Mouse (Mus musculus) lung, adult 18-20 months (tissue): ENCODE data around the gene Card10.

Experiments
- DNase-seq, 2 experiments: peaks; one replicate each; pipeline ENCODE4 v3.0.0; 2022; ENCODE audit warnings: mixed read lengths in 2 of 2

Card10 gene

DNA sequence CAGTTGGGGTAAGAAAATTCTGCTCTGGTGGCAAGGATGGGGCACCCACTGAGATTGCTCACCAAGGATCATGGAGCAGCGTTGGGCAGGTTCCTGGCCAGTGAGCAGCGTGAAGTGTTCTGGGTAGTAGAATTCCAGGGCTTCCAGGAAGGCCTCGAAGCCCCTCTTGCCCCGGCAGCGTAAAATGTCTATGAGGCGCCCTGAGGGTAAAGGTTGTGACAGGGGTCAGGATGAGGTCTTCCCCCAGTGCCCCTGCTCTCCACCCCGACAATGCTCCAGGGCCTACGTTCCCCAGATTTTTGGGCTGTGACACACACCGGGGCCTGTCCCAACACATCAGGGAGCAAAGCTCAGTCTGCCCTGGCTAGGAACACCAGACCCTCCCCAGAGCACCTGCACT is 1.3 kb downstream of the Card10 start:
- DNase-seq, result no peak

DNA sequence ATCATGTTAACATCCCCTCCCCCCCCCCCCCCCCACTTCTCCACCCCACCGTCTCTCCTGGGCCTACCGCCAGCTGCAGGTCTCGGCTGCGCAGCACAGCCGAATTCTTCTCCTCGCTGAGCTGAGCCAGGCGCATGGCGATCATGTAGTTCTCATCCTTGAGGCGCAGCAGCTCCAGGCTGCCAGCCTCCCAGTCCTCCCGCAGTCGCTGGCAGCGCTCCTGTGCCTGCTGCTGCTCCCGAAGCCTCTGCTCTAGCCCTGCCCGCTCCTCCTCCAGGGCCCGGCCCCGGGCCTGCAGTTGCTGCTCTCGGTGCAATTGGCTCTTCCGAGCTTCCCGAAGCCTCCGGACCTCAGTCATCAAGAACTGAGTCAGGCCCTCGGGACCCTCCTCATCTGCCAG is 3.8 kb downstream of the Card10 start:
- DNase-seq, result peak in 1 of 2 experiments; percentile 7

DNA sequence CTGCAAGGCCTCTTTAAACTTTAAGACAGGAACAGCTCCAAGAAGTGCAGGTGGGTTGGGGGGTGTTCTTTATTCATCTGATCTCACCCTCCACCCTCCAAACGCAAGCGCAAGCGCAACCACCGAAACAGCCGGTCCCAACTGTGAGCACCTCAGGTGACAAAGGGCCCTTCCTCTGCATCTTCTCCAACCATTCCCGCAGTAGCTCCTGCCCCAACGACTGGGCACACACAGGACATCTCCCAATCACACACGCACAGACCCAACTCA is 5.8 kb downstream of the Card10 start:
- DNase-seq, result no peak

- DNase-seq, result peak in 1 of 2 experiments; percentile 44
These were observed 6.4 kb downstream of the Card10 start for GRCm38 (mm10) chr15:78796196-78797059.

GRCm38 (mm10) chr15:78790990-78791389 is 11.9 kb downstream of the Card10 start:
- DNase-seq, result no peak

GRCm38 (mm10) chr15:78790451-78790850 is 12.4 kb downstream of the Card10 start:
- peak; percentile 66 to 68 for DNase-seq

GRCm38 (mm10) chr15:78789721-78790323 is 13.0 kb downstream of the Card10 start:
- no peak for DNase-seq

DNA sequence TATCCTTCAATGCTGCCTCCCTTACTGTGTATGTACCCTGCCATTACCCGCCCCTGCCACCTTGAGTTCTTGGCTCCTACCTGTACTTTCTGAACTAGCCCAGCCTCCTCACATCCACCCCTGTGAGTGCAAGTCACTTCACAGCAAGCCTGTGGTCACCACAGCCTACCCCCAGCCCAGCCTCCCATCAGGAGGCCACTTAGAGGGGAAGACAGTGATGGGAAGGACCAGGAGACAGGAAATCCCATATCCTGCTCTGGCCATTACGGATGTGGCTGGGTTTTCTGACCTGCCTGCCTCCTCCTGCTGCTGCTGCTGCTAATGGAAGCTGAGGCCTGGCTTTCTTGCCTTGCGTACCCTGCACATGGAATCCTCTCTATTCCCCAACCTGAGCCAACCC is 14.8 kb downstream of the Card10 start:
- DNase-seq, result peak in 1 of 2 experiments; percentile 45

DNA sequence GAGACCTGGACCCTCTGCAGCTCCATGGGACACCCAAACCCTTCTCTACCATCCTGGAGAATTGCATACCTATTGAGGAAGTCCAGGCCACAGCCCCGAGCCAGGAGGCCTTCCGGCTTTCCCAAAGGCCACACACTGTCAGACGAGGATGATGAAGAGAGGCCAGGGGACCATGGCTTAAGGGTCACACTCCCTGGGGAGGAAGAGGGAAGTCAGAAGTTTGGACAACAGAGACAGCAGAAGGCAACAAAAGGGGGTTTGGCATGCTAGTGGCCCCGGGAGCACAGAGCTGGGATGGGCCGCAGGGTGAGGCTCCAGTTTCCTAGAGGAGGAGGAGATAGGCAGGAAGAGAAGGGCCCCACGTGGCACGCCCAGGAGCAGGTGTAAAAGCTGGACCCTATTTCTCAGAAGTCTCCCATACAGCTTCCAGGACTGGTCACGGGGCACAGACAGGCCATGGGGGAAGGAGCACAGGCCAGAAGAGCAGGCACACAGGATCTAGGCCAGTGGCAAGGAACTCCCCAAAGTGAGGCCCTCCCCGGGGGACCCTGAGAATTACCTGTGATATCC is 15.5 kb downstream of the Card10 start:
- no peak for DNase-seq

GRCm38 (mm10) chr15:78786411-78786818 is 16.4 kb downstream of the Card10 start:
- peak; percentile 51 to 55 for DNase-seq

DNA sequence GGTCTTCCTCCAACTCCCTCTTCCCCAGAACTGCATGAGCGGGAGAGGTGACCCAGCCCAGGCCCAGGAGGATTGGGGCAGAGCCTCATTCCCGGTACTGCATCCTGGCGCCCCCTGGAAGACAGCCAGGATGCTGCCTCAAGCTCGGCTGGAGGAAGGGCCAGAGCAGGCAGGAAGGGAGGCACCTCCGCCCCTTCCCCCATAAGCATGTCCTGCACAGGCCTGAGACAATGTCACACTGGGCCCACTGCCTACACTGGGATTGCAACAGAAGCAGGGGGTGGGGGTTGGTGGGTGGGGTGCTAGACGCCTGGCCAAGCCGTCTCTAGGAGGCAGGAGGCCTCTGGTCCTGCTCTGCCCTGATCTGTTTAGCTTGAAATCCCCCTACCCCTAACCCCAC is 16.9 kb downstream of the Card10 start:
- DNase-seq, result peak; percentile 85 to 91

DNA sequence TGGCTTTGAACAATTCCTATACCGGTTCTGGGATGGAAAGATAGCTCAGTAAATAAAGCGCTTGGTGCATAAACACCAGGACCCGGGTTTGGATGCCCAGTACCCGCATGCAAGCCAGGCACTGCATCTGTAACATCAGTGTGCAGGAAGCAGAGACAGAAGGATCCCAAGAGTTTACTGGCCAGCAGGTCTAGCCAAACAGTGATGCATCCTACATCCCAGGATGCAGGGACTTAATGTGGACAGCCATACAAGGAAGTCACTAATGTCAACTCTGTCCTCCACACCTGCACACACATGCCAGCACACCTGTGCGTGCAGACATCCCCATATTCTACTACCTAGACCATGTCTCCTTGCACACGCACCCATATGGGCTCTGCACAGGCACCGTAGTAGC is 17.6 kb downstream of the Card10 start:
- no peak for DNase-seq

DNA sequence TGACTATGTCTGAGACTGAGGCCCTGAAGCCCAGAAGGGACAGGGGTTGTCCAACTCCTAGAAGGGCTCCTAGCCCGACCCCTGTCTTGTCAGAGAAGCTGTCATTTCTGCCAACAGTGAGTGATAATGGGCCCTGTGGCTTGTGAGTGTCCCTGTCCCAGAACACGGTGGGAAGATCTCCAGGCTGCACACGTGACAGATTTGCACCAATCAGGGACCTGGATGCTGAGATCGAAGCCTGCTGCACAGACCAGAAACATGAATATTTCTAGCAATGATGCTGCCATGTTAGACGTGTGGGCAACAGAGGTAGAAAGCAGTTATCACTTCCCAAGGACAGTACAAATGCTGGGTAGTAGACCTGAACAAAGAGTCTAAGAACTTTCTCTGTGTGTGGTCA is 18.3 kb downstream of the Card10 start:
- DNase-seq, result no peak

- DNase-seq, result no peak
These were observed 20.3 kb downstream of the Card10 start for GRCm38 (mm10) chr15:78782348-78783103.

DNA sequence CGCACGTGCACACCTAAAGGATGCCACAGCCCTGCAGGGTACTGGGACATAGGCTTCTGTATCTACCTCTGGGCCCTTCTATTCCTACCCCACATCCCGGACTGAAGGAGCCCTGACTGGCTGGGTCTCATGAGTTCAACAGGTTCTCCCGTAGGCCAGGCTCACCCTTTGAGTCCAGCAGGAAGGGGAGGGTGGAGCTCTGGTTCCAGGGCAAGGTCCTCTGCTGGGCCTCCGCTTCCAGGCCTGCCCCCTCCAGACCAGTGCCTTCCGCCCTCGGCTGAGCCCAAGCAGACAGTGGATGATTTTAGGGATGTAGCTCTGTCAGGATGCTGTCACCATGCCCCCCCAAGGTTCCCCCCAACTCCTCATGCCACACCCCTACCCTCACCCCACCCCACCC is 21.9 kb downstream of the Card10 start:
- no peak for DNase-seq

DNA sequence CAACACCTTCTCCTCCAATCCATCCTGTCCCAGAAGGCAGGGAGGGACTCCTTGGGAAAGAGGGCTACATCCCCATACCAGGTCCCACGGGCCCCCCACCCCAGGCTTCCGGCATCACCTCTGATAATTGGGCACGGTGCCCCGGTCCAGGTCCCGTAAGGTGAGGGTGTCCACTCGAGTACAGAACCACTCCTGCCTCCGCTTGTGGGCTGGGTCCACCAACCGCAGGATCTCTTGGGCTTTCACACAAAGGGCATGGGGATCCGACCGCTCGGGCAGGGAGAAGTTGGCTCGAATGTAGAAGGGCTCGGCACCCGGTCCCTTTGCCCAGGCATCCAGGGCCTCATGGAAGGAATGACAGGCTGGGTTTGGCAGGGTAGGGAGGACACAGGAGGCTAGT is 22.5 kb downstream of the Card10 start:
- no peak for DNase-seq

- no peak for DNase-seq
These were observed 23.2 kb downstream of the Card10 start for GRCm38 (mm10) chr15:78779690-78780089.

GRCm38 (mm10) chr15:78779253-78779652 is 23.6 kb downstream of the Card10 start:
- DNase-seq, result no peak

- DNase-seq, result peak; percentile 90 to 94
These were observed 24.6 kb downstream of the Card10 start for GRCm38 (mm10) chr15:78778077-78778870.

DNA sequence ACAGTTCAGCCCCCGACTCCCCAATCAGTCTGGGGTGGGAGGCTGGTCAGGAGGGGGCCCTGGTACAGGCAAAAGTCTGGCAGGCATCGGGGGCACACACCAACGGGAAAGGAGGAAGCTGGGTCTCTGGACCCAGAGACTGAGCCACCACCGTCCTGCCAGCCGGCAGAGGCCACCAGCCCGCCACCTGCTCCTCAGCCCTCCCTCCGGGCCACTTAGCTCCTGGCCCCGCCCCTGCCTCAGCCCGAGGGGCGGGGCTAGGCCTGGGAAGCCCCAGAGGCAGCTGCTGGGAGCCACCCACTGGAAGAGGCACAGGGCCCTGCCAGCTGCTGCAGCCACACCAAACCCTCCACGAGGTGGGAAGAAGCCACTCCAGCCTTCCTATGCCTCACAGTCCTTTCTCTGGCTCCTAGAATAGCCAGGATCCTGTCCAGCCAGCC is 29.5 kb downstream of the Card10 start, which contains the start of gene Mfng:
Gene Mfng, minus strand, starts transcription at position 186 of the 440 bp plus-strand sequence.
- peak; percentile 86 to 90 for DNase-seq

DNA sequence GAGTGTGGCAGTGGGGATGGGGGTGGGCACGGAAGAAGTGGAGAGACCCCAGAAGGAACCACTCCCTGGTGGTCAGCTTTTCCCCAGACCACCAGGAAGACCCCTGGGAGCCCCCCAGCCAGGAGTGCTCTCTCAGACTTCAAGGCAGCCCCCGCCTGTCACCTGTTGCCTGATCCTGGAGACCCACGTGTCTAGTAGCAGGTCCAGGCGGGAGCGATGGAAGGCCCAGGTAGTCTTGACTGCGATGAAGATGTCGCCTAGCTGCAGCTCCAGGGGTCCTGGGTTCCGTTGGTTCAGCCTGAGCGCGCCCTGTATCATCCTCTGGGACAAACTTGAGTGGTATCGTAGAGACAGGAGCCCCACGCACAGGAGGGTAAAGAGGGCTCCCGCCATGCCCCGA is 30.0 kb downstream of the Card10 start:
- DNase-seq, result no peak

DNA sequence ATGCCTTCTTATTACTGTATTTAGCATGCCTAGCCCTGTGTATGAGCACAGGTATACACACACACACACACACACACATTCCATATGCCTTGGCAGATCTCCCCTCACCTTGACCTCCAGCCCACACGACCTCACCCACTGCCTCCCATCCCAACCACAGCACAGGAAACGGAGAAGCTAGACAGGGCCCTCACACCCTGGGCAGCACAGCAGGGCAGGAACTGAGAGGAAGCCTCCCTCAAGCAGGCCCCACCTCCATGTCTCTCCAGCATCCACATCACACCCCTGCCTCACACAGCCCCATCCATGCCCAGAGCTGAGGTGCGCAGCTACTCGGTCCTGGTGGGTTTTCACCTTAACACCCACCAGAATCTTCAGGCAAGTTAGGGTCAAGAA is 30.5 kb downstream of the Card10 start:
- DNase-seq, result peak; percentile 70 to 74
